Mouse (Mus musculus) embryonic fibroblast, embryonic 13.5 days (primary cell): ENCODE measurements around the gene Aunip.

Experiments used
- CTCF ChIP-seq: IDR thresholded peaks from 2 replicates; pipeline ENCODE4 v1.5.1; 2011; ENCODE audit warnings: mild to moderate bottlenecking, control low read depth, low read length, moderate library complexity, borderline replicate concordance; ENCODE audit not compliant: insufficient read depth
- POLR2A ChIP-seq: IDR thresholded peaks from 2 replicates; pipeline ENCODE4 v1.6.1; 2011; ENCODE audit warnings: low read depth, mild to moderate bottlenecking, control low read depth, low read length, moderate library complexity

- TF ChIP-seq POLR2A = no peak
- no peak for TF ChIP-seq CTCF
Observed at GRCm38 (mm10) chr4:134548169-134548938, 37.6 kb downstream of the Aunip start.
